Mouse (Mus musculus) liver, embryonic 11.5 days (tissue): Measurements from ENCODE around the gene Tssk1. TPM values are rescaled to one million over a fixed set of nuclear protein-coding genes. Genes with fewer than 3 reads are reported as not detected.
A peak's percentile ranks its signal among the peaks of the same experiment; 100 is the strongest.

ENCODE experiments used
- ATAC-seq: fragments of 200-750 bp; cut with Nextera tagmentation; replicated peaks from 2 replicates; pipeline ENCODE4 v1.8.0; 2017; ENCODE audit warnings: moderate number of reproducible peaks, mild to moderate bottlenecking, moderate TSS enrichment, moderate library complexity; ENCODE audit not compliant: low FRiP score
- DNase-seq: peaks from one replicate; pipeline ENCODE4 v3.0.0-alpha.2; 2017; ENCODE audit warnings: low spot score
- H3K27ac ChIP-seq: fragments of 300-500 bp; sonication (generic); 2 replicates; pipeline ENCODE4 v1.5.1; 2014; ENCODE audit warnings: mild to moderate bottlenecking, low read depth, low read length, control low read depth
- H3K27me3 ChIP-seq: fragments of 300-500 bp; sonication (generic); replicated peaks from 2 replicates; pipeline ENCODE4 v1.6.1; 2014; ENCODE audit warnings: low read length, mixed read lengths; ENCODE audit not compliant: control insufficient read depth, insufficient read depth
- H3K36me3 ChIP-seq: fragments of 300-500 bp; sonication (generic); 2 replicates; pipeline ENCODE4 v1.6.1; 2014; ENCODE audit warnings: mild to moderate bottlenecking, low read length, moderate library complexity, mixed read lengths; ENCODE audit not compliant: control insufficient read depth, insufficient read depth
- H3K4me1 ChIP-seq: fragments of 300-500 bp; sonication (generic); replicated peaks from 2 replicates; pipeline ENCODE4 v1.6.1; 2014; ENCODE audit warnings: low read length, mixed read lengths; ENCODE audit not compliant: control insufficient read depth, insufficient read depth
- H3K4me2 ChIP-seq: fragments of 300-500 bp; sonication (generic); 2 replicates; pipeline ENCODE4 v1.6.1; 2014; ENCODE audit warnings: mild to moderate bottlenecking, control low read depth, moderate library complexity
- H3K4me3 ChIP-seq: fragments of 300-500 bp; sonication (generic); 2 replicates; pipeline ENCODE4 v1.5.1; 2014; ENCODE audit warnings: low read depth, low read length, control low read depth
- H3K9ac ChIP-seq: fragments of 300-500 bp; sonication (generic); 2 replicates; pipeline ENCODE4 v1.6.1; 2014; ENCODE audit warnings: low read depth, low read length, control low read depth
- H3K9me3 ChIP-seq: fragments of 300-500 bp; sonication (generic); 2 replicates; pipeline ENCODE4 v1.6.1; 2016; ENCODE audit warnings: low read length, inconsistent platforms, mixed read lengths; ENCODE audit not compliant: control insufficient read depth
- WGBS: fragments of 180-500 bp; shearing (Covaris S2); extraction: QIAGEN DNeasy Blood & Tissue Kit; methylation state at CpG from one replicate; pipeline ENCODE4 v1.1.7; 2014; 5-methylcytosine and 5-hydroxymethylcytosine counted together
- polyA plus RNA-seq: library from polyadenylated mRNA; unstranded; fragments of >200 nt; fragmentation: Nextera tagmentation; extraction: Ambion mirVana; gene quantifications from 2 replicates; pipeline ENCODE4 v1.2.1, GENCODE M21; 2014

The Tssk1 gene
- polyA plus RNA-seq, 1 experiment from 2014 or later, result not detected

- Histone ChIP-seq H3K4me2 (peak within 1 kb of the TSS; percentile 74), H3K4me1 (peaks cover 17% of the 10 kb centered on the region), H3K36me3 (no peaks in the 10 kb centered on the region), H3K9me3 (no peaks in the 10 kb centered on the region), H3K9ac (peak within 1 kb of the TSS; percentile 13), H3K27me3 (peaks cover 55% of the 10 kb centered on the region), H3K27ac (no peak within 1 kb of the TSS), H3K4me3 (peak within 1 kb of the TSS; percentile 52)
- DNase-seq (no peak), ATAC-seq (no peak; the same call in 1 of the 2 replicates)
- 1% methylated on average over 106 of the region's 106 CpGs for WGBS
Measured at GRCm38 (mm10) chr16:17914307-17915249, 20.6 kb downstream of the Tssk1 start, which contains the start of gene Gsc2. Gsc2 (minus strand) TSS chr16:17915059.

GRCm38 (mm10) chr16:17920586-17920985 is 26.6 kb downstream of the Tssk1 start:
- Histone ChIP-seq H3K9ac (peak overlapping the region; percentile 30), H3K36me3 (peaks cover 6% of the 10 kb centered on the region; the same call in 1 of the 2 replicates), H3K4me3 (peak overlapping the region; percentile 88; the same call in 1 of the 2 replicates), H3K27ac (peak overlapping the region; percentile 94; the same call in 1 of the 2 replicates), H3K4me2 (peak overlapping the region; percentile 98), H3K9me3 (no peaks in the 10 kb centered on the region), H3K4me1 (peaks cover 20% of the 10 kb centered on the region), H3K27me3 (peaks cover 24% of the 10 kb centered on the region)
- WGBS, result 14% methylated on average over 20 of the region's 20 CpGs
- DNase-seq (no peak), ATAC-seq (no peak)

DNA sequence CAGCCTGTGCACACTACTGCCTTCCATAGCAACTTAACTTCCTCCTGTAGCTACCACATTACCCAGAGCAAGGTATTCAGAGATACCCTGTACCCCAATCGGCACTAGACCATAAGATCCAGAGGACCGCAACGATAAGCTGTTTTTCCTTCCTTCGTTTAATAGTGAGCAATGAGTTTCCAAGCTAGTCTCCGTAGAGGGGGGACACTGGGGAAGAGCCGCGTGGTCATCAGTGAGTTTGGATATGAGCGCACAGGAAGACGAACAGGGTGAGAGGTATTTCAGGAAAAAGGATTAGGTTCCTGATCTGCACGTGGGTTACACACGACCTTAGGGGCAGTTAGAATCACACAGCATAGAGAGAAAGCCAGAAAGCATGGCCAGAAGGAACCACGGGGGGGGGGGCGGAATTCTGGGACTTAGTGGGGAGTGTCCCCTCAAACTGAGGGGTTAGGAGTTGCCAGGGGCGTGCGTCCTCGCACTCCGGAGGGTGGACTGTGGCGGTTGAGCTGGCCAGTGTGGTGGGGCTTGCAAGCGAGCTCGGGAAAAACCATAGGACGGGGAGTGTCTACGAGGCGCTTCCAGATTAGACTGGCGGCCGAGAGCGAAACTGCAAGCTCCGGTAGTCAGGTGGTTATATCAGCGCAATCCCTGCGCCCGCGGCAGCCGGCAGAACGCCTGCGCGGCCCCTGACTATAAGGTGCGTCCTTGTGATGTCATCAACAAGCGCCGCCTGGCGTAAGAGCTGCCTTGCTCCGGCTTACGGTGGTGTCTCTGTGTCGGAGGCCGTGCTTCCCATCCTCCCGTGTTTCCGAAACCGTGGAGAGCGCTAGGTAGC is 27.5 kb downstream of the Tssk1 start:
- Histone ChIP-seq H3K27ac (peak overlapping the region; percentile 94), H3K36me3 (peaks cover 13% of the 10 kb centered on the region), H3K4me2 (peak overlapping the region; percentile 98), H3K9me3 (no peaks in the 10 kb centered on the region), H3K9ac (peak overlapping the region; percentile 96), H3K4me1 (peaks cover 23% of the 10 kb centered on the region), H3K27me3 (peaks cover 14% of the 10 kb centered on the region), H3K4me3 (peak overlapping the region; percentile 88)
- DNase-seq (peak; percentile 92), ATAC-seq (peak; percentile 93)
- WGBS, result 2% methylated on average over 47 of the region's 47 CpGs

DNA sequence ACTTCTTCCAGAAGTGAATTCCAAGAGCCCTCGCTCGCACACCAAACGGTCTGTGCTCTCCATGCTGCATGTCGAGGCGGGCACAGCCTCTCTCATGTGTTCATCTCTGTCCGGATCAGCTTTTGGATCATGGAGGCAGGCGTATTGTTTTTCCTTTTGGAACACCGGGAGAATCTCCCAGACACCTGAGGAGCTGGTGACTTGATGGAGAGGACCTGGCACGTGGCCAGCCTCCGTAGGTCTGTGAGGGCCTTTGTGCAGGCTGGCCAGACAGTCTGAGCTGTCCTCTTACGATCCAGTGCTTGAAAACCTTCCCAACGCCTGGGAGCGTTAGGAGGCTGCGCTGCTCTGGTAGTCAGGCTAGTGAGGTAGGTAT is 28.1 kb downstream of the Tssk1 start:
- Histone ChIP-seq H3K27me3 (peaks cover 9% of the 10 kb centered on the region), H3K4me2 (peak overlapping the region; percentile 98), H3K36me3 (peaks cover 13% of the 10 kb centered on the region), H3K9me3 (no peaks in the 10 kb centered on the region), H3K27ac (peak overlapping the region; percentile 94), H3K4me1 (peaks cover 28% of the 10 kb centered on the region), H3K4me3 (peak overlapping the region; percentile 88), H3K9ac (peak overlapping the region; percentile 96)
- DNase-seq, result no peak
- no peak for ATAC-seq
- 1% methylated on average over 14 of the region's 14 CpGs for WGBS

DNA sequence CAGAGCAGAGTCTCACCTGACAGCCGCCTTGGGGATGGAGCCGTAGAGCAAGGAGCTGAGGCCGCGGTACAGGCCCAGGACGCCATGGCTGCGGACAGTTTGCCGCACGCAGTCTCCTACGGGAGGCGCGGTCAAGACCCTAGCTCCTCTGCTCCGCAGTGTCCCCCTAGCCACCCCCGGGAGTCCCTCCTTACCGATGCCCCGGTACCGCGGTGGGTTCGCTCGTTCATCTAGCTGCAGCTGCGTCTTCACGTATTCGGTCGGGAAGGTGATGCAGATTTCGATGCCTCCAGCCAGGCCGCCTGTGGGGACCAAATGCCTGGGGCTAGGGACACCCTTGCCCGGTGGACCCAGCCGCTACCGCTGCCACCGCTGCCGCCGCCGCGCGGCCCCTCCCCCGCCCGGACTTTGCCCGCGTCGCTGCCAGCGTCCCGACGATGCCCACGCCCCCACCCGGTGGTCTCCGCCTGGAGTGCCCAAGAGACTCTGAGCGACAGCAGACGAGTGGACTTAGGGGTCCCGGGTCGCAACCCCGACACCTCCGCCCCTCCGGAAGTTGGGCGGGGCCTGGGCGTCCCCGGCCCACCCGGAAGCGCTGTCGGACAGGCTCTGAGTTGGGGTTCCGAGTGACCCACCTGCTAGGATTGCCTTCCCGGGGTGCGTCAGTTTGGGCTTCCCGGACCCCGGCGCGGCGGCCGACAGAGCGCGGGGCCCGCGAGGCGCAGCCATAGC is 33.5 kb downstream of the Tssk1 start:
- Histone ChIP-seq H3K4me1 (peaks cover 23% of the 10 kb centered on the region), H3K27me3 (no peaks in the 10 kb centered on the region), H3K4me2 (peak overlapping the region; percentile 95), H3K9me3 (no peaks in the 10 kb centered on the region), H3K36me3 (peaks cover 13% of the 10 kb centered on the region), H3K9ac (peak overlapping the region; percentile 88), H3K27ac (peak overlapping the region; percentile 98), H3K4me3 (peak overlapping the region; percentile 91)
- WGBS, result under 1% methylated on average over 72 of the region's 72 CpGs
- ATAC-seq (peak; percentile 31), DNase-seq (no peak)

DNA sequence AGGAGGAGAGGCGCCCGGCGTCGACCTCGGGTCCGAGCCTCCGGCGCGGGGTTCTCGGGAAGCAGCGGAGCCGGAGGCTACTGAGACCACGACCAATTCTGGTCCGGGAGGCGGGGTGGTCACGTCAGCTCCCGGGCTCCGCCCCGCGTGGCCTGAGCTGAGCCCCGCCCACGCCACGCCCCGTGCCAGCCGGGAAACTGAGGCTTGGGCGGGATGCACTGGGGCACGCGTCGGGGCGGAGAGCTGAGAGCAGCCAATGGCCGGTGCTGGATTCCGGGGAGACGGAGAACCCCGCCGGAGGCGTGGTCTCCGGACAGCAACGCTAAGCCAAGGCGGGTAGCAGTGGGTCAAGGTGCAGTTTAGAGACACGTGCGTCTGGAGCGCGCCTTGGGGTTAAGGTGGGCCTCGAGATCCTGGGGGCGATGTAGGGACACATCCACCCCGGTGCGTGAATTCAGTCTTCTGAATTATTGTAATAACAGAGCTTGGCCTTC is 34.1 kb downstream of the Tssk1 start, which contains the start of gene Slc25a1:
Gene Slc25a1, minus strand, starts transcription at position 133 of the 494 bp plus-strand sequence.
- peaks cover 13% of the 10 kb centered on the region for H3K36me3 ChIP-seq
- H3K27ac ChIP-seq, result peak within 1 kb of the TSS; percentile 98
- ATAC-seq (peak; percentile 84), DNase-seq (peak; percentile 88)
- H3K9me3 ChIP-seq, result no peaks in the 10 kb centered on the region
- peak within 1 kb of the TSS; percentile 88 for H3K9ac ChIP-seq
- H3K4me1 ChIP-seq, result peaks cover 19% of the 10 kb centered on the region
- peak within 1 kb of the TSS; percentile 95 for H3K4me2 ChIP-seq
- H3K4me3 ChIP-seq, result peak within 1 kb of the TSS; percentile 91
- H3K27me3 ChIP-seq, result no peaks in the 10 kb centered on the region
- WGBS, result under 1% methylated on average over 47 of the region's 47 CpGs

DNA sequence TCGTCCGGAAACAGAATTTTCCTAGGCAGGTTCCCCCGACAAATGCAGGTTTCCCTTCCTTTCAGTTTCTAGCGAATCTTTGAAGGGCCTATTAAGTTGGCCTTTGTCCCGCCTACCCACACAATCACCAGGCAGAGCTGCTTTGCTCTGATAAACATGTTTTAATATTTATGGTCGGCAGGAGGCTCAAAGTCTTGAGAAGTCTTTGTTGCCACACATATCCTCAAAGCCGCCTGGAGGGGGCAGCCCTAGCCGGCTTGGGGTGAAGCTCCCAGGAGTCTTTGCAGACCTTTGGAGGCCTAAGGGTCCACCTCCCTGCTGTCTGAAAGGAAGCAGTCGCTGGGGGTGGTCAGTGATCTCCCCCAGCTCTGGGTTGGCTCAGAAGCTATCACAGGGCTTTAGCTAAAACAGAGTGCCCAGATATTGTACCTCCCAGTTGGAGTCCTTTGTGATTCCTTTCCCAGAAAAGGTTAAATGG is 34.6 kb downstream of the Tssk1 start:
- H3K4me1 ChIP-seq, result peaks cover 15% of the 10 kb centered on the region
- no peaks in the 10 kb centered on the region for H3K27me3 ChIP-seq
- peak; percentile 67 for ATAC-seq
- H3K4me3 ChIP-seq, result peak overlapping the region; percentile 91
- H3K4me2 ChIP-seq, result peak overlapping the region; percentile 95
- H3K27ac ChIP-seq, result peak overlapping the region; percentile 98
- H3K9me3 ChIP-seq, result no peaks in the 10 kb centered on the region
- under 1% methylated on average over 9 of the region's 9 CpGs for WGBS
- peak; percentile 80 for DNase-seq
- peak overlapping the region; percentile 88 for H3K9ac ChIP-seq
- peaks cover 13% of the 10 kb centered on the region for H3K36me3 ChIP-seq
